Mouse (Mus musculus): ENCODE data around the gene Vmn1r208. TPM values are rescaled to one million over a fixed set of nuclear protein-coding genes. Genes with fewer than 3 reads are reported as not detected.

Vmn1r208 gene
- polyA plus RNA-seq (2014; fragmentation: Illumina TruSeq; extraction: RNeasy Lipid Tissue Mini Kit (QIAGEN cat#74804); ENCODE audit: low read depth, low replicate concordance) = not detected

DNA sequence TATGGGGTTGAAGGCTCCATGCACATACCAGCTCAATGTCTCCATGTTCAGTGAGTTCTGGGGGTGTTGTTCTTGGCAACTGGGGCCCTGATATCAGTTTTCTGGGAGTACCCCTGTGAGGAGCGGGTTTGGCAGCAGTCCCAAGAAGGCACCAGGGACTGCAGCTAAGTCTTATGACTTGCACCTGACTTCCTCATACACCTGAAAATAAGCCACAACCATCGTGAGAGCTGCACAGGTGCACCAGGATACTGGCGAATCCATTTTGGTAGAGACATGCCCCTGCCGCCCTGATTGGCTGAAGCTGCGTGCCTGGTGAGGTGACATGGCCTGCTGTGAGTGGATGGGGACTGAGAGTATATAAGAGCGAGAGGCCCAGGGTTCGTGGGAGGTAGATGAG, at the start of gene Vmn1r208:
TSS of gene Vmn1r208 (minus strand) at position 101 of the 400 bp plus-strand sequence.

DNA sequence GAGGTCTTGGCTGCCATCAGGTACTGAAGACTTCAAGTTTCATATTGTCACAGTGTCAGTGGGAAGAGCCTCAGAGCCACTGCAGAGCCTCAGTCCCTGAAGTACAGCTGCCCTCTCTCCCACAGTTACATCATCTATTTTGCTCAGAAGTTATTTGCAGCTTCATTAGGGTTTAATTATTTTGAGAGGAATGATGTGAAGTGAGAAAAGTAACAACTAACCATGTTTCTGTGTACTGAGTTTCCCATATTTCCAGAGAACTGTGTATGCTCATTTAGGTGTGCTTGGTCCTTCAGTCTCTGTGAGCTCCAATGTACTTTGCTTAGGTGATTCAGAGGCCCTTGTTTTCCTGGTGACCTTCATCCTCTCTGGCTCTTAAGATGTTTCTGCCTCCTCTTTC, 32.4 kb upstream of the Vmn1r208 start, which contains the start of gene Vmn1r209:
TSS of gene Vmn1r209 (minus strand) at position 101 of the 400 bp plus-strand sequence.

DNA sequence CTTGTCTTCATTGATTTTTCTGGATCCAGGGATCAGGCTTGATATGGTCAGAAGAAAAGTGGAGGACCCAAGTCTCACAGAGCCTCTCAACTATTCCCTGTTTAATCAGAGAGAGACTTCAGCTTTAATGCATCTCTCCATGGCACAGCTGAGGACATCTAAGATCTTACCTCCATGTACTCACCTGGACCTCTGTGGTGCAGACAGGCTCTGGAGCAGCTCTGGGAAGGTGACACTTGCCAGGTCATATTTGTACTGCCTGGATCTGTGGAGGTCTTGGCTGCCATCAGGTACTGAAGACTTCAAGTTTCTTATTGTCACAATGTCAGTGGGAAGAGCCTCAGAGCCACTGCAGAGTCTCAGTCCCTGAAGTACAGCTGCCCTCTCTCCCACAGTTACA, 47.7 kb downstream of the Vmn1r208 start, which contains the start of gene Vmn1r207-ps:
TSS of gene Vmn1r207-ps (minus strand) at position 101 of the 400 bp plus-strand sequence.

Other genes starting within 250 kb of the Vmn1r208 start
- not detected for gene Vmn1r204, start 224.2 kb downstream of the Vmn1r208 start, polyA plus RNA-seq (2014; fragmentation: Illumina TruSeq; extraction: RNeasy Lipid Tissue Mini Kit (QIAGEN cat#74804); ENCODE audit: low read depth, low replicate concordance)
- gene Vmn1r205, start 184.4 kb downstream of the Vmn1r208 start, polyA plus RNA-seq (2014; fragmentation: Illumina TruSeq; extraction: RNeasy Lipid Tissue Mini Kit (QIAGEN cat#74804); ENCODE audit: low read depth, low replicate concordance) = not detected
- gene Vmn1r206, start 153.1 kb downstream of the Vmn1r208 start, polyA plus RNA-seq (2014; fragmentation: Illumina TruSeq; extraction: RNeasy Lipid Tissue Mini Kit (QIAGEN cat#74804); ENCODE audit: low read depth, low replicate concordance) = not detected
- gene Vmn1r207-ps, start 47.8 kb downstream of the Vmn1r208 start, polyA plus RNA-seq (2014; fragmentation: Illumina TruSeq; extraction: RNeasy Lipid Tissue Mini Kit (QIAGEN cat#74804); ENCODE audit: low read depth, low replicate concordance) = not detected
- gene Vmn1r209, start 32.3 kb upstream of the Vmn1r208 start, polyA plus RNA-seq (2014; fragmentation: Illumina TruSeq; extraction: RNeasy Lipid Tissue Mini Kit (QIAGEN cat#74804); ENCODE audit: low read depth, low replicate concordance) = not detected
- gene Vmn1r210, start 53.9 kb upstream of the Vmn1r208 start, polyA plus RNA-seq (2014; fragmentation: Illumina TruSeq; extraction: RNeasy Lipid Tissue Mini Kit (QIAGEN cat#74804); ENCODE audit: low read depth, low replicate concordance) = not detected
- not detected for gene Vmn1r211, start 80.2 kb upstream of the Vmn1r208 start, polyA plus RNA-seq (2014; fragmentation: Illumina TruSeq; extraction: RNeasy Lipid Tissue Mini Kit (QIAGEN cat#74804); ENCODE audit: low read depth, low replicate concordance)
- gene Vmn1r212, start 106.8 kb upstream of the Vmn1r208 start, polyA plus RNA-seq (2014; fragmentation: Illumina TruSeq; extraction: RNeasy Lipid Tissue Mini Kit (QIAGEN cat#74804); ENCODE audit: low read depth, low replicate concordance) = not detected
- gene Vmn1r213, start 230.3 kb upstream of the Vmn1r208 start, polyA plus RNA-seq (2014; fragmentation: Illumina TruSeq; extraction: RNeasy Lipid Tissue Mini Kit (QIAGEN cat#74804); ENCODE audit: low read depth, low replicate concordance) = not detected

Data from liver, adult 10 weeks (tissue).